Mouse (Mus musculus) skeletal muscle tissue, postnatal 0 days (tissue): Measurements from ENCODE around the gene Hspa12b. TPM values are rescaled to one million over a fixed set of nuclear protein-coding genes. Genes with fewer than 3 reads are reported as not detected.

Source experiments
- polyA plus RNA-seq: library from polyadenylated mRNA; unstranded; fragments of >200 nt; fragmentation: Nextera tagmentation; extraction: Ambion mirVana; gene quantifications from 2 replicates; pipeline ENCODE4 v1.2.1, GENCODE M21; 2015

Gene Hspa12b
- 6.5 and 7.7 TPM in 2 replicates for polyA plus RNA-seq

DNA sequence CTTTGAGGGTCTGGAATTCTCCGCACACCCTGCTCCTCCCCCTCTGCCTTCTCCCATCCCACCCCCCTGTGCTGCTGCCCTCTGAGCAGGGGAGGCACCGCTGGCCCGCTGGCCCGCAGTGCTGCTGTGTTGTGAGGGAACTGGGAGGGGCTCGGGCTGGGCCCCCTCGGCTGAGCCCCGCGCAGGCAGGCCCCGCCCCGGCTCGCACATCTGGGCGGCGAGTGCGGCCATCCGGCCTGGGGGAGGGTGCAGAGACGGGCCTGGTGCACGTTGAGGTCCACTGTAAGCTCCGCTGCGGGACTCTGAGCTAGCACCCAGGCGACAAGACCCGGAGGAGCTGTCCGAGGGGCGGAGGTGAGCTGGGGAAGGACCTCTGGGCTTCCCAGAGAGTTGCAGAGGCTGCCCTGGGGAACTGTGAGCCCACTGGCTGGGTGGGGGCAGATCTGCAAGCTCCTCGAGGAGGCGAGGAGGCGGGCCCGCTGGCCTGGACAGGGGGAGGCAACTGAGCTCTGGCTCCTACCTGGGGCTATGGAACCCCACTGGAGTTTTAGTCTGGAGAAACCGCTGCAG is at the start of gene Hspa12b:
TSS of gene Hspa12b (plus strand) at position 120 of the 570 bp plus-strand sequence.

DNA sequence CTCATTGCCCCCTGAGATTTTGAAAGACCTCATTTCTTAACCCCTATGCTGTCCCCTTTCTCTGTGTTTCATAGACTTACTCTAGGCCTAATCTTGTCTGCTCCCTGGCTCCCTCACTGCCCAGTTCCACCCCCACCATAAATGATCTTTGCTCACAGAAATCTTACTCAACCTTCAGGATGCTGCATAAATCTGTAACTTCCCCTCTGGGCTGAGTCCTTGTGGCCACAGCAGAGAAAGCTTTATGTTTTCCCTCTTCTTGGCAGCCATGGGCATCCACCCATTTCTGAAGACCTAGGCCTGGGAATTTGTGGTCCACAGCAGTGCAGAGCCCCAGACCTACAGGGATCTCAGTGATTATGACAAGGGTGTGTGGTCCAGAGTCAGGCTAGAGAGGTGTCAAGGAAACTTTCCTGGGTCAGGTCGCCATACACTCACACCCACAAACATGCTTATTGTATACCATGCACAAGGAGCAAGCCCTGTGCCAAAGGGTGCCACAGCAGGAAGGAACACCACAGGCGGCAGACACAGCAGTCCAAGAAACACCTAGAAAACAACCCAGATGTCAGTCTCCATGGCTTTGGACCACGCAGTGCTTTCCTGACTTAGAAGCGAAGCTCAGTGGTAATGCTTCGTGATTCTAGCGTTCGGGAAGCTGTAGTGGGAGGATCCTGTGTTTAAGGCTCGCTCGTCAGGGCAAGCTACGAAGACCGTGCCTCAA is 40.3 kb upstream of the Hspa12b start, which contains the start of gene Siglec1:
TSS of gene Siglec1 (minus strand) at position 99 of the 724 bp plus-strand sequence.

DNA sequence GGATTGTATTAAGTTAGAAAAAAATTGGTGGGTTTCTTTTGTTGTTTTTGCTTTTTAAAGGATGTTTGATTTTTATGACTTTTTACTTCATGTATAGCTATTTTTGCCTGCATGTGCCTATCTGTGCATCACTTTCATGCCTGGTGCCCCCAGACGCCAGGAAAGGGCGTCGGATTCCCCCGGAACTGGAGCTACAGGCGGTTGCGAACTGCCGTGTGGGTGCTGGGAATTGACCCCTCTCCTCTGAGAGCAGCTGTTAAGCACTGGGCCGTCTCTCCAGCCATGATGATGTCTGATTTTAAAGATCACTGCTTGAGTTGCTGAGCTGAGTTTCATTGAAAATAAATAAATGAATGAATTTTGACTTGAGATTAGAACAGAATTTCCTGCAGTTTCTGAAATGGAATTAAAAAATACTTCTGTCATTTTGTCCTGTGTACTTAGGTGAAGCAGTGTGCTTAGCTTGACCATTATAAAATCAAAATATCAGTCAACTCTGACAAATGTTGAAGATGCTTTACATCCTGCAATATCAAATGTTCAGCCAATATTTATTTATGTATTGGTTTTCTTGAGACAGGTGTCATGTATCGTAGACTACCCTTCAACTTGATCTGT is 6.0 kb downstream of the Hspa12b start, which contains the start of gene Gm11037:
TSS of gene Gm11037 (plus strand) at position 568 of the 618 bp plus-strand sequence.

DNA sequence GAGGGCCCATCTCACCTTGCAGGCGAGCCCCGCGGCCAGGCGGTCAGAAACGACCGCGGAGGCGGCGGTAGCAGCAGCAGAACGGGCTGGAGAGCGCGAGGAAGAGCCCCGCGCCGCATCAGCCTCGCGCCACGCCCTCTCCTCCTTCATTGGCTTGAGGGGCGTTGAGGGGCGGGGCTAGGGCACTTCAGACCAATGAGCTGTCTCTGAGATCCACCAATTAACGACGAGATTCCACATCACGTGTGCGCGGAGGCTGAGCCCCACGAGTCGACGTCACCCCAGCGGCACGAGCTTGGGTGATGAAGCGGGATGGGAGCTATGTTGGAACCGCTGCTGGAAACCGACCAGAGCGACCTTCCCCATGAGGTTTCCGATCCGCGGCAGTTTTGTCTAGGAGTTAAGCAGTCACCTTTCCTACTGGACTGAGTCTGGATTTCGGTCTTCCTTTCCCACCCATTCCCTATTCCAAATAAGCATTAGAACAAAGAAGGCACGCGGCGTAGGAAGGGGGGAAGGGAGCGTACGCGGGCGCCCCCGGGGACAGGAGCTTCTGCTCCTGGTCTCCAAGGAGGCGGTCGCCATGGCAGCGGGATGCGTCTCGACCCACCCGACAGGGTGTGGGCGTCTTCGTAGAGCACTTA is 33.0 kb downstream of the Hspa12b start, which contains the start of gene 1700037H04Rik:
TSS of gene 1700037H04Rik (minus strand) at position 144 of the 644 bp plus-strand sequence.

DNA sequence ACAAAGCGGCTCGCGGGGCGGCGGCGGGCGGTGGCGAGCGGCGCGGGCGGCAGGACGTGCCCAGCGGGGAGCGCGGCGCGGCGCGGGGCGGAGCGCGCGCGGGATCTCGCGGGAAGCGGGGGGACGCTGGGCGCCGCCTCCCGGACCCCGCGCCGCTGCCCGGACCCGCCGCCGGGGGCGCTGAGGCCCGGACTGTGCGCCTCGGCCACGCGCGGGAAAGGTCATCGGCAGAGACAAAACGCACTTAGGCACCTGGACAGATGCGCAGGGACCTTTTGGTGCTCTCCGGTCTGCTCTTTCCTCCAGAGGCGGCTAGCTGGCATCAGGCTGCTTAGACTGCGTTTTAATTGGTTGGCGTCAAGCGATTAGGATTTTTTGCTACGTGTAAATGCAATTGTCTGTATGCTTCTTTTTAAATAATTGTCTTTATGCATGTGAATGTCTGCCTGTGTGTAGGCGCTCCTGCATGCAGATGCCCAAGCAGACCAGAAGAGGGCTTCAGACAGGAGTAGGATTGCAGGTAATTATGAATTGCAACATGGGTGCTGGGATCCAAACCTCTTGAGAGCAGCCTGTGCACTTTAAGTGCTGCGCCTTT is 53.0 kb downstream of the Hspa12b start, which contains the start of gene Cenpb:
TSS of gene Cenpb (minus strand) at position 78 of the 598 bp plus-strand sequence.

DNA sequence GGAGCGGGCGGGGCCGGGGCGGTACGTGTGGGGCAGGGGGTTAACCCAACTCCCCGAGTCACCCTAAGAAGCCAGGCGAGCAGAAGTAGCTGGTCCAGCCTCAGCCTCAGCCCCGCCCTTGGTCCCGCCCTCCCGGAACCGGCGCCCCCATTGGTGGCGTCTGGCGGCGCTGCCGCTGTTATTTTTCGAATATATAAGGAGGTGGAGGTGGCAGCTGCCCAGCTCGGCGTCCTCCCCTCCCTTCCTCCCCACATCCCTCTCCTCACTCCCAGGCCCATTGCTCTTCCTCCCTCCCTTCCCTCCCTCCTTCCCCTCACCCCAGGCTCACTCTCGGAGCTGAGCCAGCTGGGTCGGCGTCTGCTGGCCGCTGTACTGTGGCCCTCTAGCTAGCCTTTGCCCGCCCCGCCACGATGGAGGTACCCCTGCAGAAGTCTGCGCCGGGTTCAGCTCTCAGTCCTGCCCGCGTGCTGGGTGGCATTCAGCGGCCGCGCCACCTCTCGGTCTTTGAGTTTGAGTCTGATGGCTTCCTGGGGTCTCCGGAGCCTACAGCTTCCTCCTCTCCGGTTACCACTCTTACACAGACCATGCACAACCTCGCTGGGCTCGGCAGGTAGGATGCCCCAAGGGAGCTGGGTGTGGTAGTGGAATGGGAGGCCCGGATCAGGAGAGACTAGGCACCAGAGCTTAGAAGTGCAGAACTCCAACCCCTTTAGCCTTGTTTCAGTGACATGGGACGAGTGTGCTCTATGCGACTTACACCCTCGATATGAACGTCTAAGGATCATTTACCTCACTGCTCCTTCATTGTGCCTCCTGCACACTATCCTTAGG is 59.9 kb downstream of the Hspa12b start, which contains the start of the genes Cdc25b and Spef1:
TSS of gene Cdc25b (plus strand) at position 179 of the 831 bp plus-strand sequence.
TSS of gene Spef1 (minus strand) at position 512 of the 831 bp plus-strand sequence.

Other genes starting within 250 kb of the Hspa12b start
- gene 4930402H24Rik, start 220.9 kb upstream of the Hspa12b start, polyA plus RNA-seq, result 12.2 and 12.5 TPM in 2 replicates
- 3.2 and 3.4 TPM in 2 replicates for gene Atrn, start 220.8 kb upstream of the Hspa12b start, polyA plus RNA-seq
- gene Gfra4, start 84.2 kb upstream of the Hspa12b start, polyA plus RNA-seq, result 5.9 and 6.8 TPM in 2 replicates
- gene Adam33, start 63.5 kb upstream of the Hspa12b start, polyA plus RNA-seq, result 27.3 and 30.0 TPM in 2 replicates
- 1.5 and 2.1 TPM in 2 replicates for gene Siglec1, start 40.5 kb upstream of the Hspa12b start, polyA plus RNA-seq
- gene Gm11037, start 6.2 kb downstream of the Hspa12b start, polyA plus RNA-seq, result not detected in 2 replicates
- 20.5 and 21.1 TPM in 2 replicates for gene 1700037H04Rik, start 32.8 kb downstream of the Hspa12b start, polyA plus RNA-seq
- gene Cenpb, start 52.8 kb downstream of the Hspa12b start, polyA plus RNA-seq, result 9.9 and 10.1 TPM in 2 replicates
- gene Cdc25b, start 59.7 kb downstream of the Hspa12b start, polyA plus RNA-seq, result 14.7 and 16.5 TPM in 2 replicates
- gene Spef1, start 60.0 kb downstream of the Hspa12b start, polyA plus RNA-seq, result 1.6 and 1.7 TPM in 2 replicates
- gene Ap5s1, start 79.8 kb downstream of the Hspa12b start, polyA plus RNA-seq, result 32.2 and 35.1 TPM in 2 replicates
- gene Mavs, start 106.8 kb downstream of the Hspa12b start, polyA plus RNA-seq, result 18.0 TPM in 2 replicates
- 19.6 and 24.9 TPM in 2 replicates for gene Pank2, start 135.2 kb downstream of the Hspa12b start, polyA plus RNA-seq
- 1.6 and 2.1 TPM in 2 replicates for gene Rnf24, start 225.6 kb downstream of the Hspa12b start, polyA plus RNA-seq